ENCODE assay signal across 9 mouse cellular contexts in the genomic region with DNA sequence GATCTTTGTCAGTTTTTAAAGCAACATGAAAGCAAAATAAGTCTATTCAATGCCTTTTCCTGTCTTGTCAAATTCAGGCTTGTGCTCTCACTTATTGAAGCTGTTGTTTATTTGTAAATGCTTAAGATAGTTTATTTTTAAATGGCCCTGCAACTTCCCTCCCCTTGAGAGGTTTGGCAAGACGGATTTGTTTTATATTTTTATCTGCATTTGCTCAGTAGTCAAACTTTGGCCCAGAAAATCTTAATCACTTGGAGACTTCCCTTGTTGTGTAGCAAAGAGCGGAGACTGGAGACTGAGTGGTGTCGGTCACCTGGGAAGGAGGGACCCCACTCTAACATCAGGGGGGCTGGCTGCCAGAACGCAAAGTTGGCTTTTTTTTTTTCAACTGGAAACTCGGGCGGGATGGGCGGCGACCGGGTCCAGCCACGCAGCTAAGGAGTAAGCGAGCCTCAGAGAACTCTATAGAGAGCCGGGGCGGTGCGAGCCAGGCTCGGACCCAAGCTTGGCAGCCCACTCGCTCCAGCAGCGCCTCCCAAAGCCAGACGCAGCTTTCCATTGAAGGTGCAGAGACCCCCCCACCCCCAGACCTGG. TPM values are rescaled to one million over a fixed set of nuclear protein-coding genes. Genes with fewer than 3 reads are reported as not detected.
A peak's percentile ranks its signal among the peaks of the same experiment; 100 is the strongest.
DNase-seq lines count a peak whose midpoint lies in the region; ATAC-seq and TF ChIP-seq lines count a peak whose summit lies in the region.
"Had no signal": no experiment of that assay in that cellular context is flagged by ENCODE, and none has a peak within 500 bp of the region (broad histone marks: within the 10 kb centered on the region; RNA-seq: fewer than 3 reads in every experiment).

No protein-coding gene starts in this region.

- no peaks in the 10 kb centered on the region for H3K36me3 ChIP-seq in heart, embryonic 10.5 days
- H3K36me3 ChIP-seq in E14TG2a.4 (ENCODE audit: insufficient read depth, low read length) = no peaks in the 10 kb centered on the region
- no peaks in the 10 kb centered on the region for H3K36me3 ChIP-seq in forebrain, embryonic 15.5 days

- no peaks in the 10 kb centered on the region for H3K27me3 ChIP-seq in heart, embryonic 10.5 days (ENCODE audit: insufficient read depth, poor library complexity, severe bottlenecking)
- no peaks in the 10 kb centered on the region for H3K27me3 ChIP-seq in E14TG2a.4 (ENCODE audit: insufficient read depth, low read length)
- H3K27me3 ChIP-seq in forebrain, embryonic 15.5 days = no peaks in the 10 kb centered on the region

- H3K9ac ChIP-seq in forebrain, embryonic 15.5 days (replicated peaks) = peak overlapping the region; percentile 57

- TF ChIP-seq CTCF in E14TG2a.4 (conservative IDR thresholded peaks at IDR 0.05; ENCODE audit: low read length) = no peak

- no peak for ATAC-seq in forebrain, embryonic 15.5 days (replicated peaks)
- peak; percentile 59 for ATAC-seq in megakaryocyte, adult 5-6 weeks (ENCODE audit: poor library complexity, severe bottlenecking)

- intact Hi-C loops in heart, postnatal 36 days (cut with DNase I) = loop anchor here (5.0 kb wide), 1 partner anchor 110 kb away; no protein-coding TSS in a partner anchor

- H3K4me1 ChIP-seq in heart, embryonic 10.5 days = peaks cover 16% of the 10 kb centered on the region
- H3K4me1 ChIP-seq in E14TG2a.4 (replicated peaks; ENCODE audit: low read depth, low read length) = peaks cover 23% of the 10 kb centered on the region
- peaks cover 21% of the 10 kb centered on the region for H3K4me1 ChIP-seq in forebrain, embryonic 15.5 days

- peak overlapping the region; percentile 100 for H3K27ac ChIP-seq in heart, embryonic 10.5 days
- H3K27ac ChIP-seq in forebrain, embryonic 15.5 days (replicated peaks) = peak overlapping the region; percentile 78

- no peaks in the 10 kb centered on the region for H3K9me3 ChIP-seq in heart, embryonic 10.5 days
- H3K9me3 ChIP-seq in E14TG2a.4 (ENCODE audit: low read length) = no peaks in the 10 kb centered on the region
- H3K9me3 ChIP-seq in forebrain, embryonic 15.5 days = no peaks in the 10 kb centered on the region

- WGBS in heart, embryonic 10.5 days = 1% methylated on average over 18 of the region's 18 CpGs
- WGBS in forebrain, embryonic 15.5 days = 1% methylated on average over 18 of the region's 18 CpGs

- peak overlapping the region; percentile 71 for H3K4me2 ChIP-seq in forebrain, embryonic 15.5 days (replicated peaks)

- DNase-seq in heart, embryonic 10.5 days (ENCODE audit: low spot score) = no peak
- DNase-seq in heart, postnatal 36 days = no peak
- DNase-seq in adrenal gland, adult 18-20 months (ENCODE audit: low spot score in 2 of 2) = no peak
- no peak for DNase-seq in urinary bladder, postnatal 10 days (ENCODE audit: low spot score)
- DNase-seq in cerebellum, adult 18-20 months = no peak

- peak overlapping the region; percentile 93 for H3K4me3 ChIP-seq in heart, embryonic 10.5 days
- peak overlapping the region; percentile 92 for H3K4me3 ChIP-seq in E14TG2a.4 (replicated peaks; ENCODE audit: low read length)
- H3K4me3 ChIP-seq in forebrain, embryonic 15.5 days = peak overlapping the region; percentile 81

RNA-seq across cellular contexts. Expression of gene Hif1a, which starts 6.0 kb away (rescaled TPM):
- polyA plus RNA-seq in heart, embryonic 10.5 days (2016; fragmentation: Nextera tagmentation; extraction: Ambion mirVana) = 138 and 194 TPM in 2 replicates
- total RNA-seq in heart, postnatal 36 days (2021) = 10 to 100 TPM; 53.0 to 55.9 TPM
- 88.3 and 89.2 TPM in 2 replicates for polyA plus RNA-seq in forebrain, embryonic 15.5 days (2015; fragmentation: Nextera tagmentation; extraction: Ambion mirVana)
- 68.4 and 70.9 TPM in 2 replicates for total RNA-seq in megakaryocyte, adult 5-6 weeks (2015)
- 85.4 and 89.4 TPM in 2 replicates for total RNA-seq in megakaryocyte, adult 5-6 weeks (2017)
- 10 to 100 TPM; 52.9 to 66.1 TPM for total RNA-seq in adrenal gland, adult 18-20 months (2021)

RNA-seq across cellular contexts. Expression of gene Gm49321, which starts 30.3 kb away (rescaled TPM):
- polyA plus RNA-seq in heart, embryonic 10.5 days (2016; fragmentation: Nextera tagmentation; extraction: Ambion mirVana) = 13.8 and 15.8 TPM in 2 replicates
- 1 to 10 TPM; 3.7 to 7.0 TPM for total RNA-seq in heart, postnatal 36 days (2021)
- 24.3 and 24.6 TPM in 2 replicates for polyA plus RNA-seq in forebrain, embryonic 15.5 days (2015; fragmentation: Nextera tagmentation; extraction: Ambion mirVana)
- total RNA-seq in megakaryocyte, adult 5-6 weeks (2015) = 1.2 and 3.2 TPM in 2 replicates
- not detected in 2 replicates for total RNA-seq in megakaryocyte, adult 5-6 weeks (2017)
- total RNA-seq in adrenal gland, adult 18-20 months (2021) = 1 to 10 TPM; 6.5 to 9.2 TPM
- total RNA-seq: granulocyte monocyte progenitor cell, adult 5-6 weeks had no signal

RNA-seq across cellular contexts. Expression of gene Snapc1, which starts 57.1 kb away (rescaled TPM):
- polyA plus RNA-seq in heart, embryonic 10.5 days (2016; fragmentation: Nextera tagmentation; extraction: Ambion mirVana) = 20.8 and 24.1 TPM in 2 replicates
- total RNA-seq in heart, postnatal 36 days (2021) = 10 to 100 TPM in 1 of 2 experiments, 1 to 10 TPM in 1; 8.8 to 13.4 TPM
- 40.4 and 41.6 TPM in 2 replicates for polyA plus RNA-seq in forebrain, embryonic 15.5 days (2015; fragmentation: Nextera tagmentation; extraction: Ambion mirVana)
- 5.9 and 7.3 TPM in 2 replicates for total RNA-seq in megakaryocyte, adult 5-6 weeks (2015)
- 10.1 and 23.8 TPM in 2 replicates for total RNA-seq in megakaryocyte, adult 5-6 weeks (2017)
- total RNA-seq in adrenal gland, adult 18-20 months (2021) = 10 to 100 TPM; 22.6 to 25.0 TPM
